Mouse (Mus musculus) midbrain, embryonic 14.5 days (tissue): ENCODE results near the gene Nfyc. TPM values are rescaled to one million over a fixed set of nuclear protein-coding genes. Genes with fewer than 3 reads are reported as not detected.

Experiments
- ATAC-seq: fragments of 200-750 bp; cut with Nextera tagmentation; 2 replicates; pipeline ENCODE4 v1.8.0; 2017; ENCODE audit warnings: moderate number of reproducible peaks, moderate library complexity; ENCODE audit not compliant: low FRiP score, low TSS enrichment
- DNase-seq: peaks from one replicate; pipeline ENCODE4 v3.0.0-alpha.2; 2015
- H3K27ac ChIP-seq: fragments of 300-500 bp; sonication (generic); replicated peaks from 2 replicates; pipeline ENCODE4 v1.5.1; 2014; ENCODE audit warnings: mild to moderate bottlenecking, low read depth, low read length, moderate library complexity
- H3K27me3 ChIP-seq: fragments of 300-500 bp; sonication (generic); 2 replicates; pipeline ENCODE4 v1.6.1; 2014; ENCODE audit warnings: low read length, control low read depth, mixed read lengths; ENCODE audit not compliant: control insufficient read depth, insufficient read depth
- H3K36me3 ChIP-seq: fragments of 300-500 bp; sonication (generic); 2 replicates; pipeline ENCODE4 v1.6.1; 2014; ENCODE audit warnings: low read length, control low read depth; ENCODE audit not compliant: control insufficient read depth, insufficient read depth
- H3K4me1 ChIP-seq: fragments of 300-500 bp; sonication (generic); 2 replicates; pipeline ENCODE4 v1.6.1; 2014; ENCODE audit warnings: mild to moderate bottlenecking, antibody characterized with exemption, low read length, control low read depth; ENCODE audit not compliant: control insufficient read depth, insufficient read depth
- H3K4me2 ChIP-seq: fragments of 300-500 bp; sonication (generic); 2 replicates; pipeline ENCODE4 v1.6.1; 2014; ENCODE audit warnings: mild to moderate bottlenecking, low read length, moderate library complexity
- H3K4me3 ChIP-seq: fragments of 300-500 bp; sonication (generic); replicated peaks from 2 replicates; pipeline ENCODE4 v1.5.1; 2014; ENCODE audit warnings: low read depth, low read length
- H3K9ac ChIP-seq: fragments of 300-500 bp; sonication (generic); replicated peaks from 2 replicates; pipeline ENCODE4 v1.6.1; 2014; ENCODE audit warnings: mild to moderate bottlenecking, low read length, moderate library complexity
- H3K9me3 ChIP-seq: fragments of 300-500 bp; sonication (generic); 2 replicates; pipeline ENCODE4 v1.6.1; 2016; ENCODE audit warnings: low read length, control low read depth, mixed read lengths; ENCODE audit not compliant: control insufficient read depth
- WGBS: fragments of 180-500 bp; shearing (Covaris S2); extraction: QIAGEN DNeasy Blood & Tissue Kit; methylation state at CpG from one replicate; pipeline ENCODE4 v1.1.7; 2014; 5-methylcytosine and 5-hydroxymethylcytosine counted together
- polyA plus RNA-seq: library from polyadenylated mRNA; unstranded; fragments of >200 nt; fragmentation: Nextera tagmentation; extraction: Ambion mirVana; gene quantifications from 2 replicates; pipeline ENCODE4 v1.2.1, GENCODE M21; 2014

Nfyc gene
- polyA plus RNA-seq, 1 experiment from 2014 or later: 97.5 TPM

- WGBS: 37% methylated on average over 1 of the region's 1 CpGs
These were observed 12.1 kb downstream of the Nfyc start for GRCm38 (mm10) chr4:120819296-120819695.

GRCm38 (mm10) chr4:120817951-120818350, 13.4 kb downstream of the Nfyc start:
- H3K4me2 ChIP-seq: no peak overlapping the region
- no peak overlapping the region for H3K27ac ChIP-seq
- ATAC-seq (no peak), DNase-seq (no peak)
- no peak overlapping the region for H3K4me3 ChIP-seq
- H3K4me1 ChIP-seq: peaks cover 23% of the 10 kb centered on the region
- H3K27me3 ChIP-seq: no peaks in the 10 kb centered on the region
- H3K9me3 ChIP-seq: no peaks in the 10 kb centered on the region
- no peaks in the 10 kb centered on the region for H3K36me3 ChIP-seq
- WGBS: 89% methylated on average over 2 of the region's 2 CpGs
- H3K9ac ChIP-seq: no peak overlapping the region

More at GRCm38 (mm10) chr4:120819296-120819695, 12.1 kb downstream of the Nfyc start:
- H3K9ac ChIP-seq: no peak overlapping the region
- H3K4me3 ChIP-seq: no peak overlapping the region
- no peak overlapping the region for H3K4me2 ChIP-seq
- no peaks in the 10 kb centered on the region for H3K9me3 ChIP-seq
- no peaks in the 10 kb centered on the region for H3K27me3 ChIP-seq
- DNase-seq (no peak), ATAC-seq (no peak)
- H3K36me3 ChIP-seq: no peaks in the 10 kb centered on the region
- H3K4me1 ChIP-seq: peaks cover 13% of the 10 kb centered on the region
- H3K27ac ChIP-seq: no peak overlapping the region

GRCm38 (mm10) chr4:120817002-120817774, 14.2 kb downstream of the Nfyc start:
- DNase-seq (no peak), ATAC-seq (no peak)
- no peaks in the 10 kb centered on the region for H3K36me3 ChIP-seq
- no peak overlapping the region for H3K4me2 ChIP-seq
- no peak overlapping the region for H3K9ac ChIP-seq
- H3K4me1 ChIP-seq: peaks cover 30% of the 10 kb centered on the region
- H3K27ac ChIP-seq: no peak overlapping the region
- no peaks in the 10 kb centered on the region for H3K9me3 ChIP-seq
- no peak overlapping the region for H3K4me3 ChIP-seq
- H3K27me3 ChIP-seq: no peaks in the 10 kb centered on the region
- WGBS: 29% methylated on average over 3 of the region's 3 CpGs

- peak overlapping the region; percentile 53 for H3K4me3 ChIP-seq
- H3K9ac ChIP-seq: peak overlapping the region; percentile 54
- H3K36me3 ChIP-seq: no peaks in the 10 kb centered on the region
- 9% methylated on average over 10 of the region's 10 CpGs for WGBS
- ATAC-seq (peak; percentile 98), DNase-seq (peak; percentile 94)
- H3K4me2 ChIP-seq: peak overlapping the region; percentile 81
- H3K9me3 ChIP-seq: no peaks in the 10 kb centered on the region
- H3K4me1 ChIP-seq: peaks cover 34% of the 10 kb centered on the region
- no peaks in the 10 kb centered on the region for H3K27me3 ChIP-seq
- H3K27ac ChIP-seq: peak overlapping the region; percentile 53
These were observed 15.6 kb downstream of the Nfyc start for GRCm38 (mm10) chr4:120815622-120816334.

GRCm38 (mm10) chr4:120815163-120815562, 16.2 kb downstream of the Nfyc start:
- Histone ChIP-seq H3K27ac (peak overlapping the region; percentile 53; the same call in 1 of the 2 replicates), H3K4me1 (peaks cover 34% of the 10 kb centered on the region), H3K9me3 (no peaks in the 10 kb centered on the region), H3K36me3 (no peaks in the 10 kb centered on the region), H3K9ac (peak overlapping the region; percentile 54), H3K4me2 (peak overlapping the region; percentile 81), H3K4me3 (peak overlapping the region; percentile 53), H3K27me3 (no peaks in the 10 kb centered on the region)
- peak; percentile 28 for DNase-seq
- 12% methylated on average over 4 of the region's 4 CpGs for WGBS
- peak; percentile 41; the same call in 1 of the 2 replicates for ATAC-seq

GRCm38 (mm10) chr4:120814171-120814570, 17.2 kb downstream of the Nfyc start:
- DNase-seq (no peak), ATAC-seq (no peak)
- Histone ChIP-seq H3K4me3 (peak overlapping the region; percentile 53), H3K27me3 (no peaks in the 10 kb centered on the region), H3K27ac (no peak overlapping the region), H3K4me1 (peaks cover 37% of the 10 kb centered on the region), H3K36me3 (no peaks in the 10 kb centered on the region), H3K9me3 (no peaks in the 10 kb centered on the region), H3K4me2 (peak overlapping the region; percentile 81), H3K9ac (peak overlapping the region; percentile 54)
- WGBS: 43% methylated on average over 4 of the region's 4 CpGs

GRCm38 (mm10) chr4:120813762-120814161, 17.6 kb downstream of the Nfyc start:
- 12% methylated on average over 1 of the region's 1 CpGs for WGBS
- Histone ChIP-seq H3K27ac (no peak overlapping the region), H3K9me3 (no peaks in the 10 kb centered on the region), H3K4me1 (peaks cover 37% of the 10 kb centered on the region), H3K36me3 (no peaks in the 10 kb centered on the region), H3K4me2 (peak overlapping the region; percentile 81), H3K27me3 (no peaks in the 10 kb centered on the region), H3K9ac (no peak overlapping the region), H3K4me3 (peak overlapping the region; percentile 53)
- no peak for DNase-seq
- ATAC-seq: no peak

- Histone ChIP-seq H3K9ac (no peak overlapping the region), H3K4me1 (peaks cover 4% of the 10 kb centered on the region; the same call in 1 of the 2 replicates), H3K27ac (no peak overlapping the region), H3K4me2 (no peak overlapping the region), H3K9me3 (no peaks in the 10 kb centered on the region), H3K27me3 (no peaks in the 10 kb centered on the region), H3K36me3 (no peaks in the 10 kb centered on the region), H3K4me3 (no peak overlapping the region)
- ATAC-seq (no peak), DNase-seq (no peak)
These were observed 25.6 kb downstream of the Nfyc start for GRCm38 (mm10) chr4:120805816-120806215.
